Mouse (Mus musculus) midbrain, embryonic 16.5 days (tissue): ENCODE measurements at regions not wholly inside any gene's neighbourhood (a gene's known extent, or its start where the extent isn't known, plus 50 kb on each side); places are given as distances from the start of the nearest gene placed in this dataset.

Experiments used
- ATAC-seq: fragments of 200-750 bp; cut with Nextera tagmentation; 2 replicates; pipeline ENCODE4 v1.8.0; 2017; ENCODE audit warnings: moderate TSS enrichment
- H3K27ac ChIP-seq: fragments of 300-500 bp; sonication (generic); 2 replicates; pipeline ENCODE4 v1.5.1; 2014; ENCODE audit warnings: mild to moderate bottlenecking, low read length, mixed read lengths
- H3K27me3 ChIP-seq: fragments of 300-500 bp; sonication (generic); 2 replicates; pipeline ENCODE4 v1.6.1; 2014; ENCODE audit warnings: low read depth, low read length, mixed read lengths; ENCODE audit not compliant: control insufficient read depth, insufficient read depth
- H3K36me3 ChIP-seq: fragments of 300-500 bp; sonication (generic); 2 replicates; pipeline ENCODE4 v1.6.1; 2014; ENCODE audit warnings: mild to moderate bottlenecking, low read length, moderate library complexity, mixed read lengths; ENCODE audit not compliant: control insufficient read depth, insufficient read depth
- H3K4me1 ChIP-seq: fragments of 300-500 bp; sonication (generic); 2 replicates; pipeline ENCODE4 v1.6.1; 2014; ENCODE audit warnings: mild to moderate bottlenecking, low read length, mixed read lengths; ENCODE audit not compliant: control insufficient read depth, insufficient read depth
- H3K4me2 ChIP-seq: fragments of 300-500 bp; sonication (generic); 2 replicates; pipeline ENCODE4 v1.6.1; 2014; ENCODE audit warnings: mild to moderate bottlenecking, low read length, mixed read lengths
- H3K4me3 ChIP-seq: fragments of 300-500 bp; sonication (generic); 2 replicates; pipeline ENCODE4 v1.5.1; 2014; ENCODE audit warnings: low read depth, mild to moderate bottlenecking, low read length, moderate library complexity, mixed read lengths
- H3K9ac ChIP-seq: fragments of 300-500 bp; sonication (generic); 2 replicates; pipeline ENCODE4 v1.6.1; 2014; ENCODE audit warnings: low read depth, low read length, mixed read lengths
- H3K9me3 ChIP-seq: fragments of 300-500 bp; sonication (generic); replicated peaks from 2 replicates; pipeline ENCODE4 v1.6.1; 2014; ENCODE audit warnings: mild to moderate bottlenecking, low read length, mixed read lengths; ENCODE audit not compliant: control insufficient read depth, poor library complexity, severe bottlenecking
- WGBS: fragments of 180-500 bp; shearing (Covaris S2); extraction: QIAGEN DNeasy Blood & Tissue Kit; methylation state at CpG from one replicate; pipeline ENCODE4 v1.1.7; 2014; 5-methylcytosine and 5-hydroxymethylcytosine counted together

DNA sequence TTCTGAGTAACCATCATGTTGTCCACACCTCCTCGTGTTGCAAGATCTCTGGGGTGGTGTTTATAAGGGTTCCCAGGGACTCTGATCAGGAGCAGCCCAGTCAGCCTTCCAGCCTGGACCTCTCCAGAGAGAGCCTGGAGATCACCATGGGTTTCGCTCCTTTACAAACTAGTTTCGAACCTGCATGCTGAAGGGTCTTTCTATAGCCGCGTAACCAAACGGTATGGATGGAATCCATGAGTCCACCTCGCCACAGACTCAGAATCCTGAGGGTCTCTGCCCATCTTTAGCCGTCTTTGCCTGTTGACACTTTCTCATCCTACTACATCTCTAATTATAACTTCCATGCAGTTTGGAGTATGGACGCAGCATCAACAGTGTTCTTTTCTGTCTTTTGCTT is 206.0 kb upstream of the Spred2 start:
- Histone ChIP-seq H3K27me3 (no peaks in the 10 kb centered on the region), H3K9ac (no peak overlapping the region), H3K4me1 (peaks cover 2% of the 10 kb centered on the region; the same call in 1 of the 2 replicates), H3K4me2 (no peak overlapping the region), H3K27ac (no peak overlapping the region), H3K4me3 (no peak overlapping the region), H3K9me3 (no peaks in the 10 kb centered on the region), H3K36me3 (no peaks in the 10 kb centered on the region)
- 92% methylated on average over 9 of the region's 9 CpGs for WGBS
- ATAC-seq: no peak

DNA sequence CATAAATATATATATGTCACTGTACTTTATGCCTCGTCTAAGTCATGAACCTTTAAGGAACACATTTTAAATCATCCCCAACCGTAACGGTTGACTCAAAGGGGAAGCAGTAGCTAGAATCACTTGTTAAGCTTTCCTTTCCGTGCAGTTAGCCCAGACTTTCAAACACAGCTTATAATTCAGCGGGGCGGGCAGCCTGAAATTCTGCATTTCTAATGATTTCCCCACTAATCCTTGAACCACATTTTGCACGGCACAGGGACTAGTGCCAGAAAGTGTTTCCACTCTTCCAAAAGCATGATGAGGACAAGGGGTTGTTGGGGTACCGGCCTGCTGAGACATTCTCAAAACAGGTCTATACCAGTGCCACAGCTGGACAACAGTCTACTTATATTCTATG is 195.1 kb upstream of the Spred2 start:
- no peaks in the 10 kb centered on the region for H3K9me3 ChIP-seq
- no peaks in the 10 kb centered on the region for H3K27me3 ChIP-seq
- H3K27ac ChIP-seq: no peak overlapping the region
- H3K9ac ChIP-seq: no peak overlapping the region
- H3K36me3 ChIP-seq: no peaks in the 10 kb centered on the region
- ATAC-seq: no peak
- H3K4me1 ChIP-seq: no peaks in the 10 kb centered on the region
- WGBS: 82% methylated on average over 8 of the region's 8 CpGs
- H3K4me2 ChIP-seq: no peak overlapping the region
- H3K4me3 ChIP-seq: no peak overlapping the region

DNA sequence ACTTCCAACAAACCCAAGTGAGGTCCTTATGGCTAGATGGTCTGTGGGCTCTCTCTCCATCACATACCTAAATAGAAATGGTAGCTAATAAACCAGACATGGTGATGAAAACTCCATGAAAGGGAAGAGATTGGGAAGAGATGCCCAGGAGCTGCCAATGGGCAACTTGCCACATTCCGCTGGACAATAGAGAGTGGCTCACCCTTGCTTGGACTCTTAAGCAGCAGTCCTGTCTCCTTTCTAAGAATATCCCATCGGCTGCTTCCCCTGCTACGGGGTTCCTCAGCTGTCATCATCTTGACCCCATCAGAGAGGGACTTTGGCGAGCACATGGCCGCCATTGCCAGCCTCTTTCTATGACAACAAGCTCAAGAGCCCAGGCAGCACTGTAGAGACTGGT is 193.4 kb upstream of the Spred2 start:
- Histone ChIP-seq H3K27ac (no peak overlapping the region), H3K9me3 (no peaks in the 10 kb centered on the region), H3K36me3 (no peaks in the 10 kb centered on the region), H3K4me3 (no peak overlapping the region), H3K9ac (no peak overlapping the region), H3K4me1 (no peaks in the 10 kb centered on the region), H3K4me2 (no peak overlapping the region), H3K27me3 (no peaks in the 10 kb centered on the region)
- WGBS: 94% methylated on average over 5 of the region's 5 CpGs
- ATAC-seq: no peak

GRCm38 (mm10) chr11:19736076-19736475 is 188.1 kb upstream of the Spred2 start:
- ATAC-seq: no peak
- no peaks in the 10 kb centered on the region for H3K27me3 ChIP-seq
- no peaks in the 10 kb centered on the region for H3K9me3 ChIP-seq
- no peak overlapping the region for H3K4me2 ChIP-seq
- no peak overlapping the region for H3K4me3 ChIP-seq
- no peaks in the 10 kb centered on the region for H3K36me3 ChIP-seq
- H3K27ac ChIP-seq: no peak overlapping the region
- H3K4me1 ChIP-seq: no peaks in the 10 kb centered on the region
- H3K9ac ChIP-seq: no peak overlapping the region
- 94% methylated on average over 7 of the region's 7 CpGs for WGBS

- no peak overlapping the region for H3K4me3 ChIP-seq
- H3K4me1 ChIP-seq: no peaks in the 10 kb centered on the region
- H3K27ac ChIP-seq: no peak overlapping the region
- no peaks in the 10 kb centered on the region for H3K9me3 ChIP-seq
- no peaks in the 10 kb centered on the region for H3K36me3 ChIP-seq
- 74% methylated on average over 7 of the region's 7 CpGs for WGBS
- ATAC-seq: no peak
- H3K9ac ChIP-seq: no peak overlapping the region
- H3K4me2 ChIP-seq: no peak overlapping the region
- no peaks in the 10 kb centered on the region for H3K27me3 ChIP-seq
Observed at GRCm38 (mm10) chr11:19736926-19737325, 187.2 kb upstream of the Spred2 start.

DNA sequence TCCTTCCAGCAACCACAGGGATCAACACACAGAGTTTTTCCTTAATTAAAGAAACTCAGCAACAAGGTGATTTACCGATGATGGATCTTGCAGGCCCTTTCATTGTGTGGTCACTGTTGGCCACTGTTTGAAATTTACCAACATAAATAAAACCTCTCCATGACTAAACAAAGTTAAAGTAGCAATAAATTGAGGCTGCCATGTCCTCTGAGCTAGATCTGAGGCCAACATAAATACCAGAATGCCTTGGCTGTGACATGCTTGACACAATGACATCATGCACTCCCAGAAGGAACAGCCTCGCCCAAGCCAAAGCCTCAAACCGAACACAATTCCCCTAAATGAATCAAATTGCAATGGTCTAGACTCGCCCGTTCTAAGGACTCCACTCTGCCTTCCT is 186.8 kb upstream of the Spred2 start:
- H3K4me1 ChIP-seq: no peaks in the 10 kb centered on the region
- no peak for ATAC-seq
- no peak overlapping the region for H3K27ac ChIP-seq
- no peak overlapping the region for H3K9ac ChIP-seq
- H3K27me3 ChIP-seq: no peaks in the 10 kb centered on the region
- WGBS: 87% methylated on average over 5 of the region's 5 CpGs
- H3K4me3 ChIP-seq: no peak overlapping the region
- H3K4me2 ChIP-seq: no peak overlapping the region
- H3K36me3 ChIP-seq: no peaks in the 10 kb centered on the region
- no peaks in the 10 kb centered on the region for H3K9me3 ChIP-seq

DNA sequence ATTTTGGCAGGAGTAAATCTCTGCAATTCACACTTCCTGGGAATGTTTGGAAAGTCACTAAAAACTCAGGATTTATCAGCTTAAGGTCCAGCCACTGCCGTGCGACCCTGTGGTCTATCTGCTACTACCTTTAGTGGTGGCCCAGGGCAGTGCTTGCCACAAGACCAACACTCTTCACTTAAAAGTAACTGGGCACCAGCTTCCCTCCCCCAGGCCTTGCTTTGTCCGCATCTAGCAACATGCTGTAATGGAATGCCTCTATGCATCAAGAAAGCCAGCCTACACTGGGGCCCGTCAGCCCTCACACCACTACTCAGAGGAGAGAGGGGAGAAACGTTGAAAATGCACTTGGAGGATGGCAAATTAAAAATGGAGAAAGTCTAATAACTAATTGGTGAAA is 186.4 kb upstream of the Spred2 start:
- no peak overlapping the region for H3K4me3 ChIP-seq
- no peak overlapping the region for H3K9ac ChIP-seq
- H3K27ac ChIP-seq: no peak overlapping the region
- no peak overlapping the region for H3K4me2 ChIP-seq
- no peaks in the 10 kb centered on the region for H3K9me3 ChIP-seq
- WGBS: 77% methylated on average over 5 of the region's 5 CpGs
- ATAC-seq: no peak
- H3K4me1 ChIP-seq: no peaks in the 10 kb centered on the region
- H3K36me3 ChIP-seq: no peaks in the 10 kb centered on the region
- no peaks in the 10 kb centered on the region for H3K27me3 ChIP-seq

DNA sequence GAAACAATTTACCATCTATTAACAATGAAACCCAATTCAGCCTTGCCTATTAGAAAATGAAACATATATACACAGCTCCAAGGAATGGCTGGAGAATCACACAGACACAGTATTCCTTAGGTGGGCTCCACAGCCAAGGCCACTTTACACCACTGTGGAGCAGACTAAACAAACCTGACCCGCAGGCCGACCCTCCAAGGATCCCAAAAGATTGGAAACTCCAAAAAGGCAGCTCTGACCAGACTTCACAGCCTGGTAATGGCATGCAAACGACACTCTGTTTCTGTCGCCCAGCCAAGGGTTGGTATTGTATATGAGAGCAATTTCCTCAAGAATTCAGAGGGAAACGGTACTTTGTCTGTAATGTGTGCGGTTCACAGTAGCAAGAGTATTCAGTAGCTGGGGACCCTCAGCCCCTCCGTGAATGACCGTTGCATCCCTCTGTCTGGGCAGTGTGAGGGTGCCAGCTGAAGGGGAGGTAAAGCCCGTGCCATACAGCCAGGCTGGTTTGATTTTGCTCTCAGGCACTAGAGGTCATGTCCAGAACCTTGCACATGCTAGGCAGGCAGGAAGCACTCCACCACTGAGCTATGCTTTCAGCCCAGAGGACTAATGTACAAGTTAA is 184.5 kb upstream of the Spred2 start:
- Histone ChIP-seq H3K4me2 (no peak overlapping the region), H3K4me1 (no peaks in the 10 kb centered on the region), H3K9ac (no peak overlapping the region), H3K4me3 (no peak overlapping the region), H3K9me3 (no peaks in the 10 kb centered on the region; the same call in 1 of the 2 replicates), H3K36me3 (no peaks in the 10 kb centered on the region), H3K27me3 (no peaks in the 10 kb centered on the region), H3K27ac (no peak overlapping the region)
- WGBS: 74% methylated on average over 9 of the region's 9 CpGs
- no peak for ATAC-seq

DNA sequence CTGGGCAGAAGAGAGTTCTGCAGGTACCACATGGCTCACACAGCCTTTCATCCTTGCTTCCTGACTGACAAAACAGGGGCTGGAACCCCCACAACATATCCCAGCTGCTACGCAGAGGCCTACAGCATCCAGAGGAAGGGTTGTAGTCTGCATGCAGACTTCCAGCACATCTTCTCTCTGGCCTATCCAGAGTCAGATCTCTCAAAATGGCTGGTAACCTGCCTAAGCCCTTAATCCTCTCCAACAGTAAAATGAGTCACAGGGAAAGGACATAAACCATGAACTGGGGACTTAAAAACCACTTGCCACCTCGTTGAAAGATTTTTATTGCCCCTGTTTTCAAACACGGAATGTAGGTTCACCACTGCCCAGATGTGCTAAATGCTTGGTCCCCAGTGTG is 183.6 kb upstream of the Spred2 start:
- ATAC-seq: no peak
- Histone ChIP-seq H3K9me3 (no peaks in the 10 kb centered on the region; the same call in 1 of the 2 replicates), H3K27ac (no peak overlapping the region), H3K9ac (no peak overlapping the region), H3K4me1 (no peaks in the 10 kb centered on the region), H3K4me3 (no peak overlapping the region), H3K4me2 (no peak overlapping the region), H3K36me3 (no peaks in the 10 kb centered on the region), H3K27me3 (no peaks in the 10 kb centered on the region)
- WGBS: 82% methylated on average over 3 of the region's 3 CpGs
